Mouse (Mus musculus) heart, adult 2 months (tissue): Measurements from ENCODE around the gene Epb41l4b.

Experiments used
- CTCF ChIP-seq: fragments of 200-600 bp; IDR thresholded peaks from 2 replicates; pipeline ENCODE4 v1.8.1; 2022; ENCODE audit warnings: antibody characterized with exemption, mild to moderate bottlenecking, moderate library complexity
- EP300 ChIP-seq: fragments of 200-500 bp; IDR thresholded peaks from 2 replicates; pipeline ENCODE4 v1.6.1; 2011; ENCODE audit warnings: low read depth, low read length, control low read depth; ENCODE audit not compliant: insufficient read depth
- POLR2A ChIP-seq: fragments of 200-500 bp; IDR thresholded peaks from 2 replicates; pipeline ENCODE4 v1.6.1; 2011; ENCODE audit warnings: mild to moderate bottlenecking, low read depth, low read length, control low read depth; ENCODE audit not compliant: insufficient read depth

DNA sequence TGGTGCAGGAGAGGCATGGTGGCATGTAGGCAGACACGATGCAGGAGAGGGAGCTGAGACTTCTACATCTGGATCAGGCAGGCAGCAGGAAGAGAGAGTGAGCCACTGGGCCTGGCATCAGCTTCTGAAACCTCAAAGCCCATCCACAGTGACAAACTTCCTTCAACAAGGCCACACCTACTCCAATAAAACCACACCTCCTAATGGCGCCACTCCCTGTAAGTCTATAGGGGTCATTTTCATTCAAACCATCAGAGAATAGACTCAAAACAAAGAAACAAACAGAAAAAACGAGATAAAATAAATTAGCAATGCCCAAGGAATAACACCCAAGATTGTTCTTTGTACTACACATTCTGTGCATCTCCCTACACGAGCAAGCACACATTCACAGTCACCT is 35.6 kb upstream of the Epb41l4b start:
- TF ChIP-seq CTCF (no peak), POLR2A (no peak), EP300 (no peak)
